Mouse (Mus musculus): ENCODE measurements around the gene 4931400O07Rik.

Gene 4931400O07Rik

DNA sequence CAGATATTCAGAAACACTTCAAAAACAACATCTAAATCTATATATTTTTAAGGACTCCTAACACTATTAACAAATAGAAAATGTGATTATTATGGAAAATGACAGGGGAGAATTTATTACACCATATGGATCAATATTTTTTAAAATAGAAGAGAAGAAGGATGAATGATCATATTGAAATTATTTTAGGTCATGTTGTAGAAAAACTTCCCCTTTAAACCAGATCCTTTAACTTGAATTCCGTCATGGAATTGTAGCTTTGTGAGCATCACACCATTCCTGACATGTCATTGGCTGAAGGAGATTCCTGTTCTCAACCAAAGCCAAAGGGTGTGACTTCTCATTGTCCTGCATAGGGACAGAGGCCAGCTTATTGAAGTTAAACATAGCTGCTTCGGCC is at the start of gene 4931400O07Rik:
4931400O07Rik (plus strand) TSS at position 301 of the 400 bp plus-strand sequence.
- ATAC-seq (ENCODE audit: low TSS enrichment), result no peak

Measured in frontal cortex, adult (tissue).